Mouse (Mus musculus) fibroblast of lung, adult 2 months (primary cell): ENCODE results near the gene Gm10217.

Experiments
- DNase-seq: peaks from one replicate; pipeline ENCODE4 v3.0.0-alpha.2; 2011; ENCODE audit warnings: low read depth

The Gm10217 gene

DNA sequence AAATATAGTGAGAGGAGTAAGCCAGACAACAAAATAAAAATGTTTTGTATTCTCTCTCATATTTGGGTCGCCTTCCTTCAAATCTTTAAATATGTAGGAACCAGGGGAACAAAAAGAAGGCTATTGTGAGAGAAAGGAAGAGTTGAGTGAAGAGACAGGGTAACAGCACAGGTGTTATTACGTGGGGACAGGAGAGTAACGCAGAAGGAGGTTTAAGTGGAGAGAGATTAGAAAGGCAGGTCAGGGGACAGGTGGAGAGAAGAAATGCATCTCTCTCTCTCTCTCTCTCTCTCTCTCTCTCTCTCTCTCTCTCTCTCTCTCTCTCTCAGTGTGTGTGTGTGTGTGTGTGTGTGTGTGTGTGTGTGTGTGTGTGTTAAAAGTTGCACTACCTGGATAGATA is at the start of gene Gm10217:
Gm10217 (plus strand) TSS at position 301 of the 400 bp plus-strand sequence.
- DNase-seq: no peak

- DNase-seq: no peak
Measured at GRCm38 (mm10) chr8:9824770-9825169, 39.3 kb upstream of the Gm10217 start.

DNA sequence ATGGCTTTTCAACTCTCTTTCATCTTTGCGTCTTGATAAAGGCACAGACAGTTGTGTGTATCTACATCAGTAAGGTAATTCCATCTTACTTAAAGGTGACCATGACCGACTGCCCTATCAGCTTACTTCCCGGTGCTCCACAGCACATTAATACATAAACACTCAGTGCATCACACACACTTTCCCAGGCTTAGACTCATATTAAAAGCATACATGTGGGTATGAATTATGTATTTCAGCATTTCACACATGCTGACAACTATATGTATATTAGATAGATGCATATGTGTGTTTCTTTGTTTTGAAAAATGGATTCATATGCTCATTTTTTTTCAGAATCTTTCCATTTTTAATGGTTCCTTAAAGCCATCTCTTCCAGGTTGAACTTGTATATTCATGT is 23.8 kb upstream of the Gm10217 start:
- no peak for DNase-seq

GRCm38 (mm10) chr8:9859286-9859685 is 4.8 kb upstream of the Gm10217 start:
- DNase-seq: no peak

DNA sequence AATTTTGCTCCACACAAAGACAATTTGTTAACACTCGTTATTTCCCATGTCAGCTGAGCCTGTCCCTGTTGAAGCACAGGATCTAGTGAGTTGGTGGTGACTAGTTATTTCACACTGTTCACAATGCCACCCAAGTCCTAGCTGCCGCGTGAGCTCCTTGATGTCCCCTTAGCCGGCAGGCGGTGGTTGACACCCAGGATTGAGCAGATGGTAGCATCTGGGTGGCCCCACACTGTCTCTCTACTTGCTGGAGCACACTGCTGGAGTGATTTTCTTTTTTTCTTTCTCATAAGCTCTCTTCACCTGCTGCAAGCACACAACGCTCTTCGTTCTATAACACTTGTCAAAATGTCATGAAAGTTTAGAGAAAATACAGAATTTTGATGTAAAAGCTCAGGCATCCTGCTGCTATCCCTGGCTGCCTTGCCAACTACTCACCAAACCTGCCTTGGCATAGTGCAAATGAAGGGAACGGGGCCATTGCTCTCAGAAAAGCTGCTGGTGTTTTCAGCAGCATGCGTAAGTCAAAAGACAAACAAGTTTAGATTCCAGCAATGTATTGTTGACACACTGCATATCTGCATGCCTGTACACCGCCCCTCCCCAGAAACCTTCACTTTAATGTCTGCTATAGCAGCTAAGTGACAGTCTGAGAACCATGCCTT is 3.4 kb upstream of the Gm10217 start:
- DNase-seq: no peak

- DNase-seq: no peak
Measured at GRCm38 (mm10) chr8:9865150-9865549, 1.1 kb downstream of the Gm10217 start.

GRCm38 (mm10) chr8:9868094-9868493 is 4.0 kb downstream of the Gm10217 start:
- DNase-seq: no peak

DNA sequence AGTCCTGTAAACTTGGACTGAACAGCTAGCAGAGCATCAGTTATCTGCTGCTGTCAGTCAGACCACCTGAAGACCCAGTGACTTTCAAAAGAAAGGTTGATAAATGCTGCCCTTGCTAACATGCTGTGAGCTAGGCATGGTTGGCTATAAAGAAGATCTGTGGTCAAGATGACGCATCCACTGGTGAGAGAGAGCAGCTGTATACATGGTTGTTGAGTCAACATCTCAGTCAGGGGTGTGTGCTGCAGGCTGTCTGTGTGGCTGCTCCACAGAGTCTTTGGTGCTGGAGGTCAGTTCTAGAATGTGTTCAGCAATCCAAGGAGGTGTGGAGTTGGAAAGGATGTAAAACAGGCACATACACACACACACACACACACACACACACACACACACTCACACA is 12.2 kb downstream of the Gm10217 start:
- no peak for DNase-seq

DNA sequence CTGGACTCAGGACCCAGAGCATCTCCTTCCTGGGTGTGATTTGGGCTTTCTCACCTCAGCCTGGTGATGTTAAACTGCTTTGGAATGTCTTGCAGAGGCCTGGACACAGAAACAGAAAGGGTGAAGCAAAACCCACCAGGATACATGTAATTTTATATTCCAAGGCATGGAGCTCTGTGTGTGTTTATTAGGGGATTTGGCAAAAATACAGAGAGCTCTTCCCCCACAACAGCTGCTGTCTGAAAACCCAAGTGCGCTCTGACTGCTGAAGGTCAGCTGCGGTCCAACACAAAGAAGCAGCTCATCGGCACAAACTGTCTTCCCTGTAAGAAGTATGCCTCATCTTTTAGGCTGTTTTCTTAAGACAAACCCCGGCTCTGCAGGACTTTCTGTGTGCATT is 15.9 kb downstream of the Gm10217 start:
- no peak for DNase-seq

- no peak for DNase-seq
Measured at GRCm38 (mm10) chr8:9886714-9887113, 22.7 kb downstream of the Gm10217 start.

- no peak for DNase-seq
Measured at GRCm38 (mm10) chr8:9899199-9899598, 35.1 kb downstream of the Gm10217 start.

DNA sequence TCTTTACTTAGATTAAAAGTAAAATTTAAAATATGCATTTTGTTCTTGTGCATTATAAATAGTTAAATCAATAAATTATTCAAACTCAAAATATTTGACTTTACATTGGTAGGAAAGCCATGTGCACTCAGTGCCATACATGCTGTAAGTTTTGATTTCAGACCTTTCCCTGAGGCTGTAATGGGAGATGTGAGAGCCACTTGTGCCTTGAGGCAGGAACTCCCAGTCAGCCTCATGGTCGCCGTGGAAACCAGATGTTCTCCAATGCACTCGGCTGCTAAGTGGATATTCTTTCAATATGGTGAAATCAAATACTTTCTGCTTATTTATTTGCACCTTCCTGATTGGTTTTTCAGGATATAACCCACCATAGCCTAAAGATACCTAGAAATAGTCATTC is 35.6 kb downstream of the Gm10217 start:
- no peak for DNase-seq
